Mouse (Mus musculus) small intestine, adult 2 months (tissue): ENCODE measurements around the gene Zfp26. TPM values are rescaled to one million over a fixed set of nuclear protein-coding genes. Genes with fewer than 3 reads are reported as not detected.
A peak's percentile ranks its signal among the peaks of the same experiment; 100 is the strongest.

ENCODE experiments used
- H3K27ac ChIP-seq: fragments of 200-500 bp; 2 replicates; pipeline ENCODE4 v1.5.1; 2012; ENCODE audit warnings: low read depth, low read length, control low read depth, inconsistent platforms; ENCODE audit not compliant: insufficient read depth
- H3K27me3 ChIP-seq: fragments of 200-500 bp; 2 replicates; pipeline ENCODE4 v1.6.1; 2012; ENCODE audit warnings: mild to moderate bottlenecking, moderate library complexity, low read length, inconsistent platforms; ENCODE audit not compliant: control insufficient read depth, insufficient read depth
- H3K36me3 ChIP-seq: fragments of 200-500 bp; 2 replicates; pipeline ENCODE4 v1.6.1; 2012; ENCODE audit warnings: mild to moderate bottlenecking, low read length, control low read depth, inconsistent platforms; ENCODE audit not compliant: control insufficient read depth, insufficient read depth
- H3K4me1 ChIP-seq: fragments of 200-500 bp; 2 replicates; pipeline ENCODE4 v1.6.1; 2012; ENCODE audit warnings: low read length, inconsistent platforms, mixed read lengths; ENCODE audit not compliant: control insufficient read depth, insufficient read depth, insufficient read length
- H3K4me3 ChIP-seq: fragments of 200-500 bp; 2 replicates; pipeline ENCODE4 v1.5.1; 2012; ENCODE audit warnings: low read depth, mild to moderate bottlenecking, control low read depth, inconsistent platforms, low read length, moderate library complexity
- CTCF ChIP-seq: fragments of 200-500 bp; IDR thresholded peaks from 2 replicates; pipeline ENCODE4 v1.5.1; 2012; ENCODE audit warnings: low read depth, mild to moderate bottlenecking, control low read depth, inconsistent platforms, low read length, moderate library complexity, mixed read lengths; ENCODE audit not compliant: insufficient replicate concordance, insufficient read length; ENCODE audit errors: extremely low read depth
- POLR2A ChIP-seq: fragments of 200-500 bp; IDR thresholded peaks from 2 replicates; pipeline ENCODE4 v1.6.1; 2012; ENCODE audit warnings: low read depth, mild to moderate bottlenecking, control low read depth, inconsistent platforms, low read length, moderate library complexity
- WGBS: fragments of 180-500 bp; shearing (Covaris S2); methylation state at CpG from one replicate; pipeline ENCODE4 v1.1.7; 2018; 5-methylcytosine and 5-hydroxymethylcytosine counted together
- polyA plus RNA-seq: library from polyadenylated mRNA; depleted of rRNA; stranded (reverse); fragments of >200 nt; gene quantifications from 2 replicates; pipeline ENCODE4 v1.2.3, GENCODE M21; 2012; rRNA removed

Zfp26 gene
- polyA plus RNA-seq, 1 experiment = 0.51 TPM

DNA sequence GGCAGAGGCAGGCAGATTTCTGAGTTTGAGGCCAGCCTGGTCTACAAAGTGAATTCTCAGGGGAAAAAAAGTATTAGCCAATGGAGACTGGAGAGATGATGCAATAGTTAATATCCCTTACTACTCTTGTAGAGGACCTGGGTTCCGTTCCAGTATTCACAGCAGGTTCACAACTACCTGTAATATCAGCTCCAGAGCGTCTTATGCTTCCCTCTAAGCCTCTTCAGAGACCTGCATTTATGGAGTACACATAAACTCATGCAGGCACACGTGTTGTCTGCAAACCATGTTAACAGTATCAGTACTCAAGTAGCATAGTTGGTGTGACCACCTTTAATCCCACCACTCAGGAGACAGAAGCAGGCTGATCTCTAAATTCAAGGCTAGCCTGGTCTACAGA lies 30.0 kb downstream of the Zfp26 start:
- H3K4me1 ChIP-seq = no peaks in the 10 kb centered on the region
- H3K4me3 ChIP-seq = no peak overlapping the region
- TF ChIP-seq POLR2A = no peak
- TF ChIP-seq CTCF = no peak
- no peaks in the 10 kb centered on the region for H3K36me3 ChIP-seq
- 85% methylated on average over 3 of the region's 3 CpGs for WGBS
- no peaks in the 10 kb centered on the region for H3K27me3 ChIP-seq
- H3K27ac ChIP-seq = no peak overlapping the region

- 39% methylated on average over 1 of the region's 1 CpGs for WGBS
- H3K27me3 ChIP-seq = no peaks in the 10 kb centered on the region
Observed at GRCm38 (mm10) chr9:20411460-20411859, 48.5 kb downstream of the Zfp26 start.

GRCm38 (mm10) chr9:20409319-20409718 lies 50.6 kb downstream of the Zfp26 start:
- no peaks in the 10 kb centered on the region for H3K36me3 ChIP-seq
- H3K4me1 ChIP-seq = no peaks in the 10 kb centered on the region
- TF ChIP-seq POLR2A = no peak
- TF ChIP-seq CTCF = no peak
- no peaks in the 10 kb centered on the region for H3K27me3 ChIP-seq
- H3K27ac ChIP-seq = no peak overlapping the region
- WGBS = 51% methylated on average over 2 of the region's 2 CpGs
- H3K4me3 ChIP-seq = no peak overlapping the region

More at GRCm38 (mm10) chr9:20411460-20411859, 48.5 kb downstream of the Zfp26 start:
- no peak overlapping the region for H3K4me3 ChIP-seq
- H3K36me3 ChIP-seq = no peaks in the 10 kb centered on the region
- H3K27ac ChIP-seq = no peak overlapping the region
- TF ChIP-seq CTCF = no peak
- no peak for TF ChIP-seq POLR2A
- H3K4me1 ChIP-seq = no peaks in the 10 kb centered on the region

- Histone ChIP-seq H3K27me3 (no peaks in the 10 kb centered on the region), H3K27ac (0 out of 2 replicates have a peak overlapping the region, but pooled peaks have one; percentile 5), H3K36me3 (no peaks in the 10 kb centered on the region), H3K4me1 (0 out of 2 replicates have a peak, but pooled peaks cover 5% of the 10 kb centered on the region), H3K4me3 (peak overlapping the region; percentile 78)
- TF ChIP-seq POLR2A = no peak
- TF ChIP-seq CTCF = no peak
- 10% methylated on average over 16 of the region's 16 CpGs for WGBS
Observed at GRCm38 (mm10) chr9:20385343-20385703, 74.6 kb downstream of the Zfp26 start.

- TF ChIP-seq POLR2A = peak; percentile 62
- TF ChIP-seq CTCF = peak; percentile 77; the same call in 1 of the 2 replicates
- WGBS = 5% methylated on average over 40 of the region's 40 CpGs
- Histone ChIP-seq H3K36me3 (no peaks in the 10 kb centered on the region), H3K27me3 (no peaks in the 10 kb centered on the region), H3K4me1 (0 out of 2 replicates have a peak, but pooled peaks cover 5% of the 10 kb centered on the region), H3K4me3 (peak within 1 kb of the TSS; percentile 78), H3K27ac (peak within 1 kb of the TSS; percentile 30; the same call in 1 of the 2 replicates)
Observed at GRCm38 (mm10) chr9:20384532-20385342, 75.2 kb downstream of the Zfp26 start, which contains the start of gene Zfp560. Zfp560 (minus strand) TSS chr9:20385177.

GRCm38 (mm10) chr9:20383659-20384058 lies 76.3 kb downstream of the Zfp26 start:
- 89% methylated on average over 7 of the region's 7 CpGs for WGBS
- no peaks in the 10 kb centered on the region for H3K27me3 ChIP-seq
- TF ChIP-seq POLR2A (no peak), CTCF (no peak)

More at GRCm38 (mm10) chr9:20383659-20384058, 76.3 kb downstream of the Zfp26 start:
- Histone ChIP-seq H3K4me3 (no peak overlapping the region), H3K27ac (no peak overlapping the region), H3K36me3 (no peaks in the 10 kb centered on the region), H3K4me1 (0 out of 2 replicates have a peak, but pooled peaks cover 5% of the 10 kb centered on the region)

Other genes starting within 250 kb of the Zfp26 start
- not detected in 2 replicates for gene Olfr871, start 248.0 kb downstream of the Zfp26 start, polyA plus RNA-seq
- gene Olfr872, start 223.0 kb downstream of the Zfp26 start, polyA plus RNA-seq = not detected in 2 replicates
- not detected in 2 replicates for gene Olfr39, start 177.8 kb downstream of the Zfp26 start, polyA plus RNA-seq
- not detected in 2 replicates for gene Olfr873, start 161.6 kb downstream of the Zfp26 start, polyA plus RNA-seq
- not detected in 2 replicates for gene Olfr18, start 124.1 kb downstream of the Zfp26 start, polyA plus RNA-seq
- gene Zfp560, start 75.0 kb downstream of the Zfp26 start, polyA plus RNA-seq = 0.10 and 0.75 TPM in 2 replicates
- gene Zfp426, start 32.6 kb upstream of the Zfp26 start, polyA plus RNA-seq = 1.2 and 2.3 TPM in 2 replicates
- 0.48 and 0.75 TPM in 2 replicates for gene Zfp266, start 61.3 kb upstream of the Zfp26 start, polyA plus RNA-seq
- 0.81 and 1.0 TPM in 2 replicates for gene Zfp846, start 121.1 kb upstream of the Zfp26 start, polyA plus RNA-seq
- gene Ubl5, start 182.7 kb upstream of the Zfp26 start, polyA plus RNA-seq = 36.8 and 77.8 TPM in 2 replicates
- 21.0 and 42.5 TPM in 2 replicates for gene Fbxl12, start 184.6 kb upstream of the Zfp26 start, polyA plus RNA-seq
- gene Pin1, start 191.9 kb upstream of the Zfp26 start, polyA plus RNA-seq = 8.6 and 13.0 TPM in 2 replicates